In the genomic region with DNA sequence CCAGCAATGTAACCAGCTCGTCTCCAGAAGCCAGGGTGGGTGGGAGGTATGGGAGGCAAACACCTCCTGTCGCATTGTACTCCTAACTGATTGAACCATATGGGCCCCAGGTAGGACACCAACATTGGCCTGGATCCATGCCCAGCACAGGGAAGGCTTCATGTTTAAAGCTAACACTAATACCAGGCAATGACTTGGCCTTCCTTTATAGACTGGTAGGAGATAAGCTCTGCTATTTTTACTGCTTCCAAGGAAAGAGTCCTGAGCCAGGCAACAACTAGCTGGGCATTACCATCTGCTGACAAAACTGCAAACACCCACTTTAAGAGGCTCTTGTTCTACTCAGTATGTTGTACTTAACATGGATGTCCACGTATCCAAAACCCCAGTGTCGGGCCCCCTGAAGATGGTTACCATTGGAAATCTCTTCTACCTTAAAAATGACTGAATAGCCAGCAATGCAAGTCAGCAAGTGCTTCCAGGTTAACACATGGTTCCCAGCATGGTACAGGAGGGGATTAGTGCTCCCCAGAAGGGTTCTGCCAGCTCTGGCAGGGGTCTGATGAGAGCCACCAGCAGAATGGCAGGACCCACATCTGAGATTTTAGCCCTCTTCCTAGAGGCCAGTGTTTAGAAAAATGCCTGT, we compare ENCODE assay signal across 24 mouse cellular contexts. TPM values are rescaled to one million over a fixed set of nuclear protein-coding genes. Genes with fewer than 3 reads are reported as not detected.
A peak's percentile ranks its signal among the peaks of the same experiment; 100 is the strongest.
DNase-seq lines count a peak whose midpoint lies in the region; ATAC-seq and TF ChIP-seq lines count a peak whose summit lies in the region.
"Had no signal": no experiment of that assay in that cellular context is flagged by ENCODE, and none has a peak within 500 bp of the region (broad histone marks: within the 10 kb centered on the region; RNA-seq: fewer than 3 reads in every experiment).

No protein-coding gene starts in this region.

- no peaks in the 10 kb centered on the region for H3K27me3 ChIP-seq in cerebellum, adult 2 months (ENCODE audit: control insufficient read depth, insufficient read depth, low read length)
- no peaks in the 10 kb centered on the region for H3K27me3 ChIP-seq in intestine, embryonic 16.5 days (replicated peaks; ENCODE audit: control insufficient read depth, insufficient read depth, low read length)
- no peaks in the 10 kb centered on the region for H3K27me3 ChIP-seq in liver, embryonic 12.5 days (replicated peaks)
- H3K27me3 ChIP-seq: embryonic facial prominence, embryonic 13.5 days; heart, embryonic 15.5 days; kidney, embryonic 15.5 days; midbrain, embryonic 12.5 days; neural tube, embryonic 15.5 days; stomach, embryonic 15.5 days had no signal

- peak overlapping the region; percentile 87 for H3K27ac ChIP-seq in cerebellum, adult 2 months (ENCODE audit: insufficient read depth, low read length)
- H3K27ac ChIP-seq in intestine, embryonic 16.5 days (ENCODE audit: low read length) = no peak overlapping the region
- H3K27ac ChIP-seq in liver, embryonic 12.5 days = no peak overlapping the region
- H3K27ac ChIP-seq: embryonic facial prominence, embryonic 13.5 days; gastrocnemius, adult 2 months; heart, embryonic 15.5 days; hindbrain, embryonic 10.5 days; kidney, embryonic 15.5 days; midbrain, embryonic 12.5 days; neural tube, embryonic 15.5 days; stomach, embryonic 15.5 days had no signal

- WGBS in cerebellum, adult 2 months = 17% methylated on average over 4 of the region's 4 CpGs
- WGBS in intestine, embryonic 16.5 days = 83% methylated on average over 4 of the region's 4 CpGs
- WGBS in liver, embryonic 12.5 days (ENCODE audit: insufficient replicate concordance) = 75% methylated on average over 4 of the region's 4 CpGs

- no peak for TF ChIP-seq CTCF in cerebellum, adult 2 months (IDR thresholded peaks at IDR 0.05; ENCODE audit: borderline replicate concordance, insufficient read depth, low read depth, low read length)

- H3K36me3 ChIP-seq in intestine, embryonic 16.5 days (ENCODE audit: control insufficient read depth, insufficient read depth, low read length) = peaks cover 6% of the 10 kb centered on the region; the same call in 1 of the 2 replicates
- H3K36me3 ChIP-seq in liver, embryonic 12.5 days = peaks cover 29% of the 10 kb centered on the region

- TF ChIP-seq POLR2A in cerebellum, adult 2 months (IDR thresholded peaks at IDR 0.05; ENCODE audit: borderline replicate concordance, insufficient read depth, low read length) = no peak

- H3K9ac ChIP-seq in intestine, embryonic 16.5 days (ENCODE audit: low read depth, low read length) = no peak overlapping the region
- no peak overlapping the region for H3K9ac ChIP-seq in liver, embryonic 12.5 days
- H3K9ac ChIP-seq: embryonic facial prominence, embryonic 13.5 days; heart, embryonic 15.5 days; kidney, embryonic 15.5 days; lung, embryonic 14.5 days; midbrain, embryonic 12.5 days; neural tube, embryonic 15.5 days; stomach, embryonic 15.5 days had no signal

- H3K4me1 ChIP-seq in cerebellum, adult 2 months (ENCODE audit: control insufficient read depth, insufficient read depth, low read length) = peaks cover 44% of the 10 kb centered on the region
- H3K4me1 ChIP-seq in intestine, embryonic 16.5 days (ENCODE audit: control insufficient read depth, insufficient read depth, low read length) = no peaks in the 10 kb centered on the region
- no peaks in the 10 kb centered on the region for H3K4me1 ChIP-seq in liver, embryonic 12.5 days
- H3K4me1 ChIP-seq: embryonic facial prominence, embryonic 13.5 days; hindbrain, embryonic 10.5 days; kidney, embryonic 15.5 days; midbrain, embryonic 12.5 days; neural tube, embryonic 15.5 days; stomach, embryonic 15.5 days had no signal

- no peak overlapping the region for H3K4me2 ChIP-seq in intestine, embryonic 16.5 days (ENCODE audit: low read depth, low read length)
- no peak overlapping the region for H3K4me2 ChIP-seq in liver, embryonic 12.5 days
- H3K4me2 ChIP-seq: embryonic facial prominence, embryonic 13.5 days; heart, embryonic 15.5 days; kidney, embryonic 15.5 days; liver, embryonic 11.5 days; lung, embryonic 14.5 days; midbrain, embryonic 12.5 days; neural tube, embryonic 15.5 days; stomach, embryonic 15.5 days had no signal

- peak; percentile 28 for DNase-seq in layer of hippocampus, adult 11-12 months (ENCODE audit: low spot score)
- no peak for DNase-seq in layer of hippocampus, adult 9-10 months (ENCODE audit: low spot score)
- peak; percentile 96 for DNase-seq in brain, adult 2 months (ENCODE audit: low read depth, low spot score)
- DNase-seq in cerebellum, adult 2 months = peak; percentile 91 to 96
- no peak for DNase-seq in lung, postnatal 25 days (ENCODE audit: low spot score)
- DNase-seq: adrenal gland, adult 8-10 months; B cell, adult 2 months; gastrocnemius, adult 2 months; lung, embryonic 14.5 days; retina, postnatal 1 day; spleen, adult 18-20 months; thymus, postnatal 25 days had no signal

- ATAC-seq in intestine, embryonic 16.5 days = peak; percentile 36; the same call in 1 of the 2 replicates
- no peak for ATAC-seq in liver, embryonic 12.5 days
- ATAC-seq: forebrain, embryonic 16.5 days had no signal

- H3K4me3 ChIP-seq in cerebellum, adult 2 months (replicated peaks; ENCODE audit: insufficient read depth, low read depth, low read length) = no peak overlapping the region
- H3K4me3 ChIP-seq in intestine, embryonic 16.5 days (ENCODE audit: low read length) = no peak overlapping the region
- H3K4me3 ChIP-seq in liver, embryonic 12.5 days = no peak overlapping the region
- H3K4me3 ChIP-seq: embryonic facial prominence, embryonic 13.5 days; gastrocnemius, adult 2 months; heart, embryonic 15.5 days; hindbrain, embryonic 10.5 days; kidney, embryonic 15.5 days; midbrain, embryonic 12.5 days; myocyte; neural tube, embryonic 15.5 days; stomach, embryonic 15.5 days had no signal

- H3K9me3 ChIP-seq in intestine, embryonic 16.5 days (ENCODE audit: control insufficient read depth, low read length) = no peaks in the 10 kb centered on the region
- H3K9me3 ChIP-seq in liver, embryonic 12.5 days (replicated peaks) = no peaks in the 10 kb centered on the region
- H3K9me3 ChIP-seq: heart, embryonic 15.5 days; hindbrain, embryonic 10.5 days; kidney, embryonic 15.5 days; neural tube, embryonic 15.5 days; stomach, embryonic 15.5 days had no signal

RNA-seq across cellular contexts. Expression of a gene that starts 32.2 kb away (rescaled TPM):
- polyA plus RNA-seq in cerebellum, adult 2 months (2012; rRNA removed) = 64.6 and 67.0 TPM in 2 replicates
- polyA plus RNA-seq in intestine, embryonic 16.5 days (2015; fragmentation: Nextera tagmentation; extraction: Ambion mirVana) = 6.0 and 6.2 TPM in 2 replicates
- polyA plus RNA-seq in liver, embryonic 12.5 days (2016; fragmentation: Nextera tagmentation; extraction: Ambion mirVana) = 2.2 and 2.3 TPM in 2 replicates

RNA-seq across cellular contexts. Expression of a gene that starts 35.1 kb away (rescaled TPM):
- polyA plus RNA-seq in cerebellum, adult 2 months (2012; rRNA removed) = 0.28 and 0.41 TPM in 2 replicates
- 0.07 TPM in 1 of 2 replicates, not detected in the other for polyA plus RNA-seq in intestine, embryonic 16.5 days (2015; fragmentation: Nextera tagmentation; extraction: Ambion mirVana)
- polyA plus RNA-seq in liver, embryonic 12.5 days (2016; fragmentation: Nextera tagmentation; extraction: Ambion mirVana) = not detected in 2 replicates
- polyA plus RNA-seq: embryonic facial prominence, embryonic 13.5 days; heart, embryonic 15.5 days; hindbrain, embryonic 10.5 days; liver, embryonic 11.5 days; lung, embryonic 14.5 days; midbrain, embryonic 12.5 days; myocyte had no signal

Comparison
In these comparisons a context has a peak if more than half of its experiments do, and no peak if none do; other contexts are left out.
1. DNase-seq: peak in layer of hippocampus, adult 11-12 months (single experiment), brain, adult 2 months (single experiment) and cerebellum, adult 2 months (2 of 2); none in layer of hippocampus, adult 9-10 months (single experiment) and lung, postnatal 25 days (single experiment).